Mouse (Mus musculus): Measurements from ENCODE around the gene Pla1a. TPM values are rescaled to one million over a fixed set of nuclear protein-coding genes. Genes with fewer than 3 reads are reported as not detected.

The Pla1a gene
- total and polyA plus RNA-seq, 2 experiments from 2014 or later, result 0.74 to 2.5 TPM

GRCm38 (mm10) chr16:38396155-38396554, 36.8 kb downstream of the Pla1a start:
- Histone ChIP-seq H3K4me2 (ENCODE audit: low read depth) (no peak overlapping the region), H3K4me3 (ENCODE audit: low read depth, low read length) (no peak overlapping the region), H3K27ac (ENCODE audit: low read depth, low read length) (no peak overlapping the region), H3K4me1 (ENCODE audit: insufficient read depth) (peaks cover 11% of the 10 kb centered on the region), H3K27me3 (ENCODE audit: insufficient read depth, low read length) (no peaks in the 10 kb centered on the region), H3K36me3 (ENCODE audit: insufficient read depth) (no peaks in the 10 kb centered on the region), H3K9me3 (ENCODE audit: low read length) (no peaks in the 10 kb centered on the region), H3K9ac (no peak overlapping the region)
- no peak for TF ChIP-seq CTCF (IDR thresholded peaks at IDR 0.05; ENCODE audit: low read depth)
- no peak for ATAC-seq
- peak; percentile 14 for DNase-seq
- 54% methylated on average over 13 of the region's 13 CpGs for WGBS

GRCm38 (mm10) chr16:38395060-38395730, 37.8 kb downstream of the Pla1a start:
- Histone ChIP-seq H3K27me3 (ENCODE audit: insufficient read depth, low read length) (no peaks in the 10 kb centered on the region), H3K4me2 (ENCODE audit: low read depth) (no peak overlapping the region), H3K27ac (ENCODE audit: low read depth, low read length) (no peak overlapping the region), H3K9me3 (ENCODE audit: low read length) (no peaks in the 10 kb centered on the region), H3K36me3 (ENCODE audit: insufficient read depth) (no peaks in the 10 kb centered on the region), H3K4me1 (ENCODE audit: insufficient read depth) (peaks cover 10% of the 10 kb centered on the region), H3K9ac (no peak overlapping the region), H3K4me3 (ENCODE audit: low read depth, low read length) (no peak overlapping the region)
- DNase-seq (no peak), ATAC-seq (no peak)
- WGBS, result 72% methylated on average over 6 of the region's 6 CpGs
- TF ChIP-seq CTCF (IDR thresholded peaks at IDR 0.05; ENCODE audit: low read depth), result no peak

GRCm38 (mm10) chr16:38394191-38394618, 38.7 kb downstream of the Pla1a start:
- ATAC-seq (no peak), DNase-seq (no peak)
- TF ChIP-seq CTCF (IDR thresholded peaks at IDR 0.05; ENCODE audit: low read depth), result no peak
- no peaks in the 10 kb centered on the region for H3K27me3 ChIP-seq (ENCODE audit: insufficient read depth, low read length)
- H3K27ac ChIP-seq (ENCODE audit: low read depth, low read length), result no peak overlapping the region
- no peak overlapping the region for H3K4me3 ChIP-seq (ENCODE audit: low read depth, low read length)
- H3K9ac ChIP-seq, result no peak overlapping the region
- H3K36me3 ChIP-seq (ENCODE audit: insufficient read depth), result no peaks in the 10 kb centered on the region
- 84% methylated on average over 8 of the region's 8 CpGs for WGBS
- no peaks in the 10 kb centered on the region for H3K9me3 ChIP-seq (ENCODE audit: low read length)
- H3K4me1 ChIP-seq (ENCODE audit: insufficient read depth), result no peaks in the 10 kb centered on the region
- H3K4me2 ChIP-seq (ENCODE audit: low read depth), result no peak overlapping the region

GRCm38 (mm10) chr16:38392126-38392894, 40.6 kb downstream of the Pla1a start:
- Histone ChIP-seq H3K9me3 (ENCODE audit: low read length) (no peaks in the 10 kb centered on the region), H3K4me3 (ENCODE audit: low read depth, low read length) (no peak overlapping the region), H3K27ac (ENCODE audit: low read depth, low read length) (no peak overlapping the region), H3K9ac (no peak overlapping the region), H3K36me3 (ENCODE audit: insufficient read depth) (no peaks in the 10 kb centered on the region), H3K4me1 (ENCODE audit: insufficient read depth) (no peaks in the 10 kb centered on the region), H3K4me2 (ENCODE audit: low read depth) (no peak overlapping the region), H3K27me3 (ENCODE audit: insufficient read depth, low read length) (no peaks in the 10 kb centered on the region)
- ATAC-seq (no peak), DNase-seq (no peak)
- no peak for TF ChIP-seq CTCF (IDR thresholded peaks at IDR 0.05; ENCODE audit: low read depth)
- WGBS, result 85% methylated on average over 23 of the region's 23 CpGs

- ATAC-seq (no peak), DNase-seq (no peak)
- no peaks in the 10 kb centered on the region for H3K36me3 ChIP-seq (ENCODE audit: insufficient read depth)
- H3K4me1 ChIP-seq (ENCODE audit: insufficient read depth), result no peaks in the 10 kb centered on the region
- H3K27ac ChIP-seq (ENCODE audit: low read depth, low read length), result no peak overlapping the region
- H3K4me3 ChIP-seq (ENCODE audit: low read depth, low read length), result no peak overlapping the region
- TF ChIP-seq CTCF (IDR thresholded peaks at IDR 0.05; ENCODE audit: low read depth), result no peak
- no peak overlapping the region for H3K9ac ChIP-seq
- 92% methylated on average over 7 of the region's 7 CpGs for WGBS
- H3K9me3 ChIP-seq (ENCODE audit: low read length), result no peaks in the 10 kb centered on the region
- H3K27me3 ChIP-seq (ENCODE audit: insufficient read depth, low read length), result no peaks in the 10 kb centered on the region
- no peak overlapping the region for H3K4me2 ChIP-seq (ENCODE audit: low read depth)
Observed at GRCm38 (mm10) chr16:38390322-38390721, 42.6 kb downstream of the Pla1a start.

GRCm38 (mm10) chr16:38389284-38389893, 43.6 kb downstream of the Pla1a start:
- no peak for TF ChIP-seq CTCF (IDR thresholded peaks at IDR 0.05; ENCODE audit: low read depth)
- ATAC-seq (no peak), DNase-seq (no peak)
- 84% methylated on average over 8 of the region's 8 CpGs for WGBS
- H3K4me2 ChIP-seq (ENCODE audit: low read depth), result no peak overlapping the region
- H3K27ac ChIP-seq (ENCODE audit: low read depth, low read length), result no peak overlapping the region
- H3K4me1 ChIP-seq (ENCODE audit: insufficient read depth), result no peaks in the 10 kb centered on the region
- H3K9me3 ChIP-seq (ENCODE audit: low read length), result no peaks in the 10 kb centered on the region
- H3K27me3 ChIP-seq (ENCODE audit: insufficient read depth, low read length), result no peaks in the 10 kb centered on the region
- H3K9ac ChIP-seq, result no peak overlapping the region
- no peak overlapping the region for H3K4me3 ChIP-seq (ENCODE audit: low read depth, low read length)
- H3K36me3 ChIP-seq (ENCODE audit: insufficient read depth), result no peaks in the 10 kb centered on the region

GRCm38 (mm10) chr16:38388757-38389156, 44.2 kb downstream of the Pla1a start:
- ATAC-seq, result no peak
- no peak overlapping the region for H3K9ac ChIP-seq
- no peak overlapping the region for H3K4me2 ChIP-seq (ENCODE audit: low read depth)
- DNase-seq, result no peak
- no peak overlapping the region for H3K4me3 ChIP-seq (ENCODE audit: low read depth, low read length)
- no peak overlapping the region for H3K27ac ChIP-seq (ENCODE audit: low read depth, low read length)
- no peak for TF ChIP-seq CTCF (IDR thresholded peaks at IDR 0.05; ENCODE audit: low read depth)
- H3K4me1 ChIP-seq (ENCODE audit: insufficient read depth), result no peaks in the 10 kb centered on the region
- WGBS, result 79% methylated on average over 6 of the region's 6 CpGs
- no peaks in the 10 kb centered on the region for H3K9me3 ChIP-seq (ENCODE audit: low read length)
- H3K36me3 ChIP-seq (ENCODE audit: insufficient read depth), result no peaks in the 10 kb centered on the region
- H3K27me3 ChIP-seq (ENCODE audit: insufficient read depth, low read length), result no peaks in the 10 kb centered on the region
